Mouse (Mus musculus): Measurements from ENCODE around the gene March9.

GRCm38 (mm10) chr10:127055406-127055805 lies 4.6 kb downstream of the March9 start:
- TF ChIP-seq CTCF (IDR thresholded peaks at IDR 0.05; ENCODE audit: low read depth) (no peak), EP300 (IDR thresholded peaks at IDR 0.05; ENCODE audit: low read depth) (no peak)
